Mouse (Mus musculus): Measurements from ENCODE around the gene Dffb.

- TF ChIP-seq CTCF (IDR thresholded peaks at IDR 0.05; ENCODE audit: low read depth, low read length) = no peak
- no peak for TF ChIP-seq POLR2A (IDR thresholded peaks at IDR 0.05; ENCODE audit: extremely low read depth, insufficient read depth, low read length)
Measured at GRCm38 (mm10) chr4:154022844-154023243, 47.9 kb upstream of the Dffb start.

Data from liver, adult 2 months (tissue).